Mouse (Mus musculus) forebrain, embryonic 14.5 days (tissue): ENCODE data around the gene AU021092. TPM values are rescaled to one million over a fixed set of nuclear protein-coding genes. Genes with fewer than 3 reads are reported as not detected.
"Not testable (repeated sequence)": the region's sequence is repeated elsewhere in the genome, so short reads cannot be mapped to it uniquely, and the experiment has no call there.

Source experiments
- ATAC-seq: fragments of 200-750 bp; cut with Nextera tagmentation; 2 replicates; pipeline ENCODE4 v1.8.0; 2017; ENCODE audit warnings: mild to moderate bottlenecking, moderate library complexity
- DNase-seq: peaks from one replicate; pipeline ENCODE4 v3.0.0-alpha.2; 2015; ENCODE audit warnings: low spot score
- H3K27ac ChIP-seq: fragments of 300-500 bp; sonication (generic); 2 replicates; pipeline ENCODE4 v1.5.1; 2014; ENCODE audit warnings: low read depth, mild to moderate bottlenecking, control low read depth, low read length, moderate library complexity
- H3K27me3 ChIP-seq: fragments of 300-500 bp; sonication (generic); replicated peaks from 2 replicates; pipeline ENCODE4 v1.6.1; 2014; ENCODE audit warnings: low read length, control low read depth, mixed read lengths; ENCODE audit not compliant: control insufficient read depth, insufficient read depth
- H3K36me3 ChIP-seq: fragments of 300-500 bp; sonication (generic); 2 replicates; pipeline ENCODE4 v1.6.1; 2014; ENCODE audit warnings: low read length, control low read depth; ENCODE audit not compliant: control insufficient read depth, insufficient read depth
- H3K4me1 ChIP-seq: fragments of 300-500 bp; sonication (generic); 2 replicates; pipeline ENCODE4 v1.6.1; 2014; ENCODE audit warnings: antibody characterized with exemption, low read length, control low read depth; ENCODE audit not compliant: control insufficient read depth, insufficient read depth
- H3K4me2 ChIP-seq: fragments of 300-500 bp; sonication (generic); 2 replicates; pipeline ENCODE4 v1.6.1; 2014; ENCODE audit warnings: mild to moderate bottlenecking, control low read depth, low read length
- H3K4me3 ChIP-seq: fragments of 300-500 bp; sonication (generic); 2 replicates; pipeline ENCODE4 v1.5.1; 2014; ENCODE audit warnings: low read depth, low read length, control low read depth
- H3K9ac ChIP-seq: fragments of 300-500 bp; sonication (generic); 2 replicates; pipeline ENCODE4 v1.6.1; 2014; ENCODE audit warnings: mild to moderate bottlenecking, low read length, control low read depth, moderate library complexity
- H3K9me3 ChIP-seq: fragments of 300-500 bp; sonication (generic); replicated peaks from 2 replicates; pipeline ENCODE4 v1.6.1; 2016; ENCODE audit warnings: low read length, control low read depth, mixed read lengths; ENCODE audit not compliant: control insufficient read depth
- WGBS: fragments of 180-500 bp; shearing (Covaris S2); extraction: QIAGEN DNeasy Blood & Tissue Kit; methylation state at CpG from one replicate; pipeline ENCODE4 v1.1.7; 2014; 5-methylcytosine and 5-hydroxymethylcytosine counted together
- polyA plus RNA-seq: library from polyadenylated mRNA; unstranded; fragments of >200 nt; fragmentation: Nextera tagmentation; extraction: Ambion mirVana; gene quantifications from 2 replicates; pipeline ENCODE4 v1.2.1, GENCODE M21; 2014

AU021092 gene
- polyA plus RNA-seq, 1 experiment from 2014 or later, result 17.4 TPM

GRCm38 (mm10) chr16:5250891-5251290 lies 28.8 kb upstream of the AU021092 start:
- no peak overlapping the region for H3K4me2 ChIP-seq
- H3K27ac ChIP-seq, result no peak overlapping the region
- DNase-seq, result no peak
- no peaks in the 10 kb centered on the region for H3K27me3 ChIP-seq
- no peaks in the 10 kb centered on the region for H3K9me3 ChIP-seq
- H3K9ac ChIP-seq, result no peak overlapping the region
- no peak for ATAC-seq
- H3K4me1 ChIP-seq, result peaks cover 8% of the 10 kb centered on the region; the same call in 1 of the 2 replicates
- peaks cover 25% of the 10 kb centered on the region for H3K36me3 ChIP-seq
- no peak overlapping the region for H3K4me3 ChIP-seq
- 85% methylated on average over 3 of the region's 3 CpGs for WGBS

DNA sequence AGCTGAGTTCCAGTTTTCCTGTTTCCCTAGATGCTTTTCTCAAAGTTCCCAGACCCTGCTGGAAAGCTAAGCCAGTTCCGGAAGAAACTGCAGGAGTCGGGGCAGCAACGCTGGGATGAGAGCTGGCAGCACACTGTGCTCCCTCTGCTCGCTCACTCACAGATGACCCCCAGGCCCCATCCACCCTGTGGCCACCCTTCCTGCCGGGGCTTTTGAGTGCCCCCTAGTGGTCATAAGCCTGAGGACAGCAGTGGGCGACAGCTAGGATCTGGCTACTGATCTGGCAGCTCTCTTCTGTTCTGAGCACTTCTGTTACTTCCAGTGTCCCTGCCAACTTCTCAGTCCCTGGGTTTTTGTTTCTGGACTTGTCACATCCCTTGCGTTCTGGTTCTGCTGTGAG lies 22.3 kb upstream of the AU021092 start:
- no peaks in the 10 kb centered on the region for H3K9me3 ChIP-seq
- DNase-seq (peak; percentile 23), ATAC-seq (0 out of 2 replicates have a peak, but pooled peaks have one; percentile 44)
- no peak overlapping the region for H3K4me2 ChIP-seq
- H3K4me1 ChIP-seq, result no peaks in the 10 kb centered on the region
- peaks cover 73% of the 10 kb centered on the region for H3K36me3 ChIP-seq
- H3K4me3 ChIP-seq, result no peak overlapping the region
- H3K9ac ChIP-seq, result no peak overlapping the region
- WGBS, result 35% methylated on average over 7 of the region's 7 CpGs
- no peaks in the 10 kb centered on the region for H3K27me3 ChIP-seq
- H3K27ac ChIP-seq, result no peak overlapping the region

DNA sequence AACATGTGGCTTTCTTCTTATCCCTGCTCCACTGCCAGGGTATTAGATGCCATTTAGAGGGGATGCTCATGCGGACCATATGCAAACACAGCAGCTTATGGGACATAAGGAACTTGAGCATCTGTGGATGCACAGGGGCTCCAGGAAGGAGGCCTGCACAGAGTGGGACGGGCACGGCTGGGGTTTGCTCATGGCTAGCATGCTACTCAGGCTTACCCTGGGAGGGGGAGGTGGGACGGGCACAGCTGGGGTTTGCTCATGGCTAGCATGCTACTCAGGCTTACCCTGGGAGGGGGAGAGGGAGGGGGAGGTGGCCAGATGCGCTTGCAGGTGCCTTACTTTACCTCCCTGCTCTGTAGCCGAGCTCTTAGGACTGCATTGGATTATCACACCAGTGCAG lies 20.8 kb upstream of the AU021092 start:
- Histone ChIP-seq H3K4me3 (no peak overlapping the region), H3K27ac (no peak overlapping the region), H3K27me3 (no peaks in the 10 kb centered on the region), H3K4me1 (no peaks in the 10 kb centered on the region), H3K9ac (no peak overlapping the region), H3K9me3 (no peaks in the 10 kb centered on the region), H3K36me3 (peaks cover 73% of the 10 kb centered on the region), H3K4me2 (no peak overlapping the region)
- no peak for ATAC-seq
- WGBS, result 90% methylated on average over 6 of the region's 6 CpGs
- DNase-seq, result no peak

GRCm38 (mm10) chr16:5242355-5242754 lies 20.3 kb upstream of the AU021092 start:
- Histone ChIP-seq H3K36me3 (peaks cover 68% of the 10 kb centered on the region), H3K9ac (no peak overlapping the region), H3K9me3 (no peaks in the 10 kb centered on the region), H3K4me2 (no peak overlapping the region), H3K4me3 (no peak overlapping the region), H3K27ac (no peak overlapping the region), H3K27me3 (no peaks in the 10 kb centered on the region), H3K4me1 (no peaks in the 10 kb centered on the region)
- 93% methylated on average over 4 of the region's 4 CpGs for WGBS
- ATAC-seq, result no peak
- DNase-seq, result no peak

GRCm38 (mm10) chr16:5233418-5234313 lies 11.6 kb upstream of the AU021092 start, which contains the start of gene Alg1:
Gene Alg1 (plus strand): TSS chr16:5233621.
- H3K9ac ChIP-seq, result peak within 1 kb of the TSS; percentile 69
- 3% methylated on average over 47 of the region's 47 CpGs for WGBS
- H3K27ac ChIP-seq, result no peak within 1 kb of the TSS
- H3K4me3 ChIP-seq, result peak within 1 kb of the TSS; percentile 57
- H3K4me1 ChIP-seq, result peaks cover 6% of the 10 kb centered on the region
- DNase-seq (peak; percentile 97), ATAC-seq (peak; percentile 98)
- no peaks in the 10 kb centered on the region for H3K9me3 ChIP-seq
- H3K27me3 ChIP-seq, result no peaks in the 10 kb centered on the region
- peak within 1 kb of the TSS; percentile 84 for H3K4me2 ChIP-seq
- 0 out of 2 replicates have a peak, but pooled peaks cover 4% of the 10 kb centered on the region for H3K36me3 ChIP-seq

DNA sequence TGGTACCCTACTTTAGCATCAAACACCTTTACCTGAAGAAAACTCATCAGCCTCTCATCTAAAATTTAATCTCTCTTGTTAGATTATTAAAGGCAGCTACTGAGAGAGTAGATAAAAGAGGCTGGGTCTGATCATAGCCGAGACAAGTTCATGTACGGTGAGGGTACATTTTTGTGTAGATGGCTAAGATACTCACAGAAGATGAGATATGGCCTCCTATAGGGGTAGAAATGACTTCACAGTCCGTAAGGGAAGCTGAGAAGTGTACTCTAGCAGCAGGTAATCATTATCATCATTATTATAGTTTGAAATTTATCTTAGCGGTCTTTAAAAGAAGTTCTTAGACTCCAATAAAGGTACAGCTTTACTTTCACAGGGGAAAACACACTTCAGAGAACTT lies 10.9 kb upstream of the AU021092 start:
- no peaks in the 10 kb centered on the region for H3K27me3 ChIP-seq
- DNase-seq (no peak), ATAC-seq (peak; percentile 15)
- no peaks in the 10 kb centered on the region for H3K36me3 ChIP-seq
- H3K4me3 ChIP-seq, result peak overlapping the region; percentile 57
- H3K4me1 ChIP-seq, result peaks cover 6% of the 10 kb centered on the region
- H3K27ac ChIP-seq, result no peak overlapping the region
- peak overlapping the region; percentile 84 for H3K4me2 ChIP-seq
- 75% methylated on average over 4 of the region's 4 CpGs for WGBS
- H3K9ac ChIP-seq, result no peak overlapping the region
- H3K9me3 ChIP-seq, result no peaks in the 10 kb centered on the region

DNA sequence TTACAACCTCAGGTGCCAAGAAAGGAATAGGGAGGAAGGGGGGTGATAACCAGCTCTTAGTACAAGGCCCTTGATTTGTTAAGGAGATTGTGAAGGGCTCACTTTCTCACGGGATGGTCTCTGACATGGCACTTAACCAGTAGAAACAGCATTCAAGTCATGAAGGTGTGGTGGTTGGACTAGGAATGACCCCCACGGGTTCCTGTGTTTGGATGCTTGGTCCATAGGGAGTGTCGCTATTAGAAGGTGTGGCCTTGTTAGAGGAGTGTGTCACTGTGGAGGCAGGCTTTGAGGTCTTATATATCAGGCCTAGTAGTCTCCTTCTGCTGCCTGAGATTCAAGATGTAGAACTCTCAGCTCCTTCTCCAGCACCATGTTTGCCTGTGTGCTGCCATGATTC lies 6.0 kb upstream of the AU021092 start:
- DNase-seq, H3K27me3 ChIP-seq, H3K36me3 ChIP-seq, H3K4me1 ChIP-seq, H3K27ac ChIP-seq, H3K9me3 ChIP-seq, ATAC-seq, H3K4me3 ChIP-seq, H3K4me2 ChIP-seq, H3K9ac ChIP-seq: not testable (repeated sequence)
- 87% methylated on average over 3 of the region's 3 CpGs for WGBS

DNA sequence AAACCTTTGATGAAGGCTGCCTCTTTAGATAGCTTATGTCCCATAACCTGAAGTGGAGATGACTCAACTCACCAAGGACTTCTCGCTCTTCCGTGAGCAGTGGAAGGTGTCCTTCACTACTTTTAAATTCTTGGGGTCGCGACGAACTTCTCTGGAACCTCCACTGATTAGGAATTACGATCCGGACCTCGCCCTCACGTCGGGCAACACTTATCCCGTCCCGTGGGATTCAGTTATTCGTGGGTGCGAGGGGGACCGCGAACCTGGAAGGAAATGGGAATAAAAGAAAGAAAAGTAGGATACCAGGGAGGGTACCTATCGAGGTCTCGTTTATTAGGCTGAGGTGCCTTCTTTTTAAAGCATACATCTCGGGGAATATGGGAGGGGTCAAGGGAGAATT lies 5.4 kb upstream of the AU021092 start:
- WGBS, result 83% methylated on average over 19 of the region's 19 CpGs
- H3K27me3 ChIP-seq, result not testable (repeated sequence)

DNA sequence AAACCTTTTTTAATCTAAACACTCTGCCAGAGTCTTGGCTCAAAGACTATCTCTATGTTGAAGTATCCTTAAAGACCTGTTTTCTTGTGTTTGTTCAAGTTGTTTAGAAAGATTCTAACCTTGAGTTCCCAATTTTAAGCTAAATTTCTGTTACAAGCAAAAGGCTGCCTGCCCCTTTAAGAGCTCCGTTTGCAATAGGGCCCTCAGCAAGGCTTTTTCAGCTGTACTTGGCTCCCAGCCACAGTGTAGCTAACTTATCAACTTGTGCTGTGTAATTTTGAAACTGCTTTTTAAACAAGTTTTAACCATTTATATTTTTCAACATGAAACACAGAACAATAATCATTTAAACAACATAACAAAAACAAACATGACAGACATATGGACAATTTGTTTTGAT lies 4.4 kb upstream of the AU021092 start:
- 3% methylated on average over 1 of the region's 1 CpGs for WGBS
- not testable (repeated sequence) for H3K27ac ChIP-seq, DNase-seq, H3K4me1 ChIP-seq, H3K4me3 ChIP-seq, H3K9me3 ChIP-seq, H3K9ac ChIP-seq, H3K4me2 ChIP-seq, H3K36me3 ChIP-seq, H3K27me3 ChIP-seq, ATAC-seq

More for the DNA sequence above, 5.4 kb upstream of the AU021092 start:
- H3K4me3 ChIP-seq, H3K4me1 ChIP-seq, ATAC-seq, DNase-seq, H3K9me3 ChIP-seq, H3K9ac ChIP-seq, H3K27ac ChIP-seq, H3K4me2 ChIP-seq, H3K36me3 ChIP-seq: not testable (repeated sequence)
